Mouse (Mus musculus) CH12.LX (cell line): Measurements from ENCODE around the gene Sirt4. TPM values are rescaled to one million over a fixed set of nuclear protein-coding genes. Genes with fewer than 3 reads are reported as not detected.

Source experiments
- DNase-seq: peaks from one replicate; pipeline ENCODE4 v3.0.0-alpha.2; 2013; ENCODE audit errors: extremely low read depth
- H3K27ac ChIP-seq: 2 replicates; pipeline ENCODE4 v1.5.1; 2012; ENCODE audit warnings: low read depth, mild to moderate bottlenecking, control low read depth, moderate library complexity; ENCODE audit not compliant: insufficient read depth
- H3K27me3 ChIP-seq: replicated peaks from 2 replicates; pipeline ENCODE3; 2012; ENCODE audit warnings: inconsistent platforms
- H3K36me3 ChIP-seq, 2 experiments: replicated peaks in 1 of 2; 2 replicates each; pipeline versions ENCODE3 to v1.6.1; 2012; ENCODE audit warnings: inconsistent platforms in 1 of 2, low read length in 1 of 2, mild to moderate bottlenecking in 1 of 2, mixed read lengths in 1 of 2, moderate library complexity in 1 of 2; ENCODE audit not compliant: control insufficient read depth in 1 of 2, insufficient read depth in 1 of 2
- H3K4me1 ChIP-seq, 2 experiments: 2 replicates each; pipeline ENCODE4 v1.6.1; 2012; ENCODE audit warnings: inconsistent platforms in 1 of 2, moderate library complexity in 1 of 2; ENCODE audit not compliant: insufficient read depth in 2 of 2, control insufficient read depth in 1 of 2
- H3K4me2 ChIP-seq: 2 replicates; pipeline ENCODE4 v1.6.1; 2012; ENCODE audit warnings: low read depth, mild to moderate bottlenecking, control low read depth; ENCODE audit not compliant: poor library complexity, insufficient read depth, severe bottlenecking
- H3K4me3 ChIP-seq, 3 experiments: fragments of 150-350 bp in 1 of 3; sonication (generic) in 1 of 3; replicated peaks in 1 of 3; 2 replicates each; pipeline versions ENCODE3 to v1.5.1; 2011 to 2012; ENCODE audit warnings: low read depth in 2 of 3, low read length in 2 of 3, mild to moderate bottlenecking in 2 of 3, moderate library complexity in 2 of 3, control low read depth in 1 of 3, improper control_type of control experiment in 1 of 3, inconsistent platforms in 1 of 3, mixed read lengths in 1 of 3; ENCODE audit not compliant: poor library complexity in 1 of 3
- H3K79me2 ChIP-seq: replicated peaks from 2 replicates; pipeline ENCODE4 v1.6.1; 2012; ENCODE audit warnings: mild to moderate bottlenecking, moderate library complexity; ENCODE audit not compliant: control insufficient read depth, poor library complexity, insufficient read depth, severe bottlenecking; ENCODE audit errors: extremely low read depth
- H3K9ac ChIP-seq: 2 replicates; pipeline ENCODE4 v1.6.1; 2012; ENCODE audit warnings: low read depth, mild to moderate bottlenecking, control low read depth, moderate library complexity; ENCODE audit not compliant: insufficient read depth
- H3K9me3 ChIP-seq: replicated peaks from 2 replicates; pipeline ENCODE3; 2012; ENCODE audit warnings: low read length, inconsistent platforms, mixed read lengths
- CHD2 ChIP-seq: IDR thresholded peaks from 2 replicates; pipeline ENCODE4 v1.6.1; 2011; ENCODE audit warnings: low read length, improper control_type of control experiment
- CTCF ChIP-seq, 2 experiments: IDR thresholded peaks in 1 of 2; conservative IDR thresholded peaks in 1 of 2; 2 replicates each; pipeline ENCODE4 v1.5.1; 2011 to 2012; ENCODE audit warnings: low read depth in 2 of 2, low read length in 2 of 2, improper control_type of control experiment in 1 of 2, inconsistent platforms in 1 of 2, mild to moderate bottlenecking in 1 of 2, moderate library complexity in 1 of 2
- ELF1 ChIP-seq: IDR thresholded peaks from 2 replicates; pipeline ENCODE4 v1.6.1; 2014; ENCODE audit warnings: low read depth, mild to moderate bottlenecking, inconsistent platforms, low read length, improper control_type of control experiment
- EP300 ChIP-seq: IDR thresholded peaks from 2 replicates; pipeline ENCODE4 v1.6.1; 2011; ENCODE audit warnings: low read length, improper control_type of control experiment
- ETS1 ChIP-seq: conservative IDR thresholded peaks from 2 replicates; pipeline ENCODE4 v1.6.1; 2012; ENCODE audit warnings: low read depth, mild to moderate bottlenecking, inconsistent platforms, low read length, improper control_type of control experiment, moderate library complexity
- HCFC1 ChIP-seq: IDR thresholded peaks from 2 replicates; pipeline ENCODE4 v1.6.1; 2012; ENCODE audit warnings: low read depth, mild to moderate bottlenecking, inconsistent platforms, low read length, improper control_type of control experiment
- IRF4 ChIP-seq: IDR thresholded peaks from 2 replicates; pipeline ENCODE4 v1.6.1; 2014; ENCODE audit warnings: low read depth, mild to moderate bottlenecking, inconsistent platforms, low read length, improper control_type of control experiment
- KAT2A ChIP-seq: IDR thresholded peaks from 2 replicates; pipeline ENCODE4 v1.6.1; 2012; ENCODE audit warnings: low read length, improper control_type of control experiment, inconsistent platforms; ENCODE audit not compliant: insufficient replicate concordance
- MAX ChIP-seq: IDR thresholded peaks from 2 replicates; pipeline ENCODE4 v1.6.1; 2011; ENCODE audit warnings: low read length, improper control_type of control experiment
- MAZ ChIP-seq: IDR thresholded peaks from 2 replicates; pipeline ENCODE4 v1.6.1; 2012; ENCODE audit warnings: low read depth, mild to moderate bottlenecking, inconsistent platforms, low read length, improper control_type of control experiment, moderate library complexity
- MEF2A ChIP-seq: IDR thresholded peaks from 2 replicates; pipeline ENCODE4 v1.6.1; 2014; ENCODE audit warnings: low read depth, mild to moderate bottlenecking, inconsistent platforms, low read length, improper control_type of control experiment, borderline replicate concordance
- MXI1 ChIP-seq: IDR thresholded peaks from 2 replicates; pipeline ENCODE4 v1.6.1; 2011; ENCODE audit warnings: mild to moderate bottlenecking, low read depth, low read length, improper control_type of control experiment
- MYC ChIP-seq: IDR thresholded peaks from 2 replicates; pipeline ENCODE4 v1.6.1; 2011; ENCODE audit warnings: low read depth, mild to moderate bottlenecking, improper control_type of control experiment, low read length
- NELFE ChIP-seq: IDR thresholded peaks from 2 replicates; pipeline ENCODE4 v1.6.1; 2011; ENCODE audit warnings: low read depth, low read length, improper control_type of control experiment
- NRF1 ChIP-seq: IDR thresholded peaks from 2 replicates; pipeline ENCODE4 v1.6.1; 2014; ENCODE audit warnings: low read depth, mild to moderate bottlenecking, inconsistent platforms, low read length, improper control_type of control experiment, moderate library complexity
- POLR2A ChIP-seq: IDR thresholded peaks from 2 replicates; pipeline ENCODE4 v1.6.1; 2011; ENCODE audit warnings: low read depth, mild to moderate bottlenecking, improper control_type of control experiment, low read length
- POLR2AphosphoS2 ChIP-seq: IDR thresholded peaks from 2 replicates; pipeline ENCODE4 v1.6.1; 2011; ENCODE audit warnings: low read depth, low read length, improper control_type of control experiment
- RAD21 ChIP-seq: IDR thresholded peaks from 2 replicates; pipeline ENCODE4 v1.6.1; 2011; ENCODE audit warnings: low read depth, mild to moderate bottlenecking, low read length, improper control_type of control experiment, moderate library complexity
- SIN3A ChIP-seq: IDR thresholded peaks from 2 replicates; pipeline ENCODE4 v1.6.1; 2012; ENCODE audit warnings: low read length, improper control_type of control experiment, inconsistent platforms
- SMC3 ChIP-seq: IDR thresholded peaks from 2 replicates; pipeline ENCODE4 v1.6.1; 2011; ENCODE audit warnings: low read depth, low read length, improper control_type of control experiment
- TBP ChIP-seq: conservative IDR thresholded peaks from 2 replicates; pipeline ENCODE4 v1.6.1; 2011; ENCODE audit warnings: low read depth, low read length, improper control_type of control experiment
- USF1 ChIP-seq: IDR thresholded peaks from 2 replicates; pipeline ENCODE4 v1.6.1; 2014; ENCODE audit warnings: low read depth, mild to moderate bottlenecking, inconsistent platforms, low read length, improper control_type of control experiment
- ZC3H11A ChIP-seq: IDR thresholded peaks from 2 replicates; pipeline ENCODE4 v1.6.1; 2012; ENCODE audit warnings: low read depth, mild to moderate bottlenecking, inconsistent platforms, low read length, improper control_type of control experiment
- ZMIZ1 ChIP-seq: IDR thresholded peaks from 2 replicates; pipeline ENCODE4 v1.6.1; 2012; ENCODE audit warnings: low read depth, mild to moderate bottlenecking, inconsistent platforms, low read length, improper control_type of control experiment
- ZNF384 ChIP-seq: IDR thresholded peaks from 2 replicates; pipeline ENCODE4 v1.6.1; 2012; ENCODE audit warnings: low read depth, low read length, improper control_type of control experiment, inconsistent platforms
- dilution Hi-C: fragments of 300-500 bp; cut with MboI; formaldehyde crosslinking; loops from 2 replicates; pipeline ENCODE4 v1.14.3; 2020; ENCODE audit warnings: low sequenced_read_pairs; ENCODE audit not compliant: extremely low pct_unique_long_range_greater_than_20kb, extremely low pct_ligation_motif_present
- in situ Hi-C: fragments of 300-500 bp; cut with MboI; formaldehyde crosslinking; loops from 3 replicates; pipeline ENCODE4 v1.14.3; 2019; ENCODE audit warnings: low sequenced_read_pairs, low pct_ligation_motif_present, low pct_unique_long_range_greater_than_20kb, mixed read lengths
- polyA plus RNA-seq: library from polyadenylated mRNA; unstranded; fragments of >175 nt; gene quantifications from 2 replicates; pipeline ENCODE4 v1.2.1, GENCODE M21; 2012; ENCODE audit warnings: low read depth; ENCODE audit not compliant: insufficient read length
- total RNA-seq, 2 experiments: library from RNA; depleted of rRNA; stranded (reverse); fragments of 300-350 nt in 1 of 2; fragments of >200 nt in 1 of 2; gene quantifications; 2 replicates each; pipeline ENCODE4 v1.2.3; 2012 to 2014

Gene Sirt4
- total and polyA plus RNA-seq, 3 experiments, result 10.0 to 18.0 (median 13.3) TPM

- H3K4me1 ChIP-seq, result peaks cover 0 to 28% of the 10 kb centered on the region in 2 experiments; a peak in 2 of 4 replicates
- DNase-seq, result no peak
- no peaks in the 10 kb centered on the region for H3K79me2 ChIP-seq
- H3K4me2 ChIP-seq, result peak overlapping the region; percentile 87
- no peaks in the 10 kb centered on the region for H3K27me3 ChIP-seq
- TF ChIP-seq MAX (no peak), ZC3H11A (no peak), MEF2A (no peak), EP300 (no peak)
- TF ChIP-seq, all 38 proteins: peak for 0
- H3K4me3 ChIP-seq, result peak overlapping the region in 2 of 3 experiments; percentile 71 to 82
- no peaks in the 10 kb centered on the region for H3K9me3 ChIP-seq
- H3K27ac ChIP-seq, result no peak overlapping the region
- in situ Hi-C loops, result no loop called here
- peak overlapping the region; percentile 98 for H3K9ac ChIP-seq
- dilution Hi-C loops, result no loop called here
- peaks cover 12 to 25% of the 10 kb centered on the region in 2 experiments for H3K36me3 ChIP-seq
Observed at GRCm38 (mm10) chr5:115484996-115485395, 471 bp upstream of the Sirt4 start.

GRCm38 (mm10) chr5:115483385-115483784 lies 1.1 kb downstream of the Sirt4 start:
- TF ChIP-seq NRF1 (no peak), TBP (no peak), MAX (no peak), CTCF (conservative IDR thresholded peaks at IDR 0.05 in 1 of 2, IDR thresholded peaks at IDR 0.05 in 1 of 2; ENCODE audit: low read depth in 2 of 2, low read length in 2 of 2) (peak in 1 of 2 experiments; percentile 79; a peak in 2 of 4 replicates), IRF4 (no peak), MYC (no peak), NELFE (no peak), ZNF384 (no peak), KAT2A (no peak), USF1 (no peak), HCFC1 (no peak), CHD2 (no peak), RAD21 (peak; percentile 17), POLR2A (no peak), ETS1 (no peak), MAZ (no peak), ZC3H11A (no peak), MXI1 (no peak), ZMIZ1 (no peak), ELF1 (peak; percentile 16; the same call in 1 of the 2 replicates), SMC3 (peak; percentile 25), EP300 (no peak), POLR2AphosphoS2 (no peak), SIN3A (no peak)
- Histone ChIP-seq H3K27ac (no peak overlapping the region), H3K79me2 (no peaks in the 10 kb centered on the region), H3K9me3 (no peaks in the 10 kb centered on the region), H3K4me2 (no peak overlapping the region), H3K9ac (no peak overlapping the region), H3K36me3 (peaks cover 18 to 35% of the 10 kb centered on the region in 2 experiments), H3K27me3 (no peaks in the 10 kb centered on the region), H3K4me3 (peak overlapping the region in 2 of 3 experiments; percentile 71 to 82), H3K4me1 (peaks cover 0 to 21% of the 10 kb centered on the region in 2 experiments; a peak in 2 of 4 replicates)
- dilution Hi-C loops, result no loop called here
- in situ Hi-C loops, result no loop called here
- peak; percentile 55 for DNase-seq
